Mouse (Mus musculus) left cerebral cortex, postnatal 14 days (tissue): Measurements from ENCODE around the gene Pptc7. TPM values are rescaled to one million over a fixed set of nuclear protein-coding genes. Genes with fewer than 3 reads are reported as not detected.

ENCODE experiments used
- DNase-seq, 2 experiments: peaks; one replicate each; pipeline ENCODE4 v3.0.0; 2021 to 2022; ENCODE audit warnings: low spot score in 2 of 2, mixed read lengths in 1 of 2
- intact Hi-C: fragments of 180-260 bp; cut with DNase I; formaldehyde crosslinking; loops from one replicate; pipeline ENCODE4 v1.15.1; 2025
- long read RNA-seq, 2 experiments: library from polyadenylated mRNA; stranded (forward); transcript quantifications; one replicate each; pipeline ENCODE4 v2.0.0; 2021
- total RNA-seq, 2 experiments: library from RNA; stranded (reverse); gene quantifications; 2 replicates each; pipeline ENCODE4 v1.2.3; 2021

The Pptc7 gene
- total RNA-seq: 10 to 100 TPM; 30.4 to 31.9 TPM
- long read RNA-seq, experiment 1, full-length matches to known transcripts: 10 of 31 reads
- long read RNA-seq, experiment 1, partial matches to known transcripts: 15 of 31 reads
- long read RNA-seq, experiment 1, other reads (novel, unspliced or antisense): 6 of 31 reads
- long read RNA-seq, experiment 2, full-length matches to known transcripts: 8 of 21 reads
- long read RNA-seq, experiment 2, partial matches to known transcripts: 0 of 21 reads
- long read RNA-seq, experiment 2, other reads (novel, unspliced or antisense): 13 of 21 reads

DNA sequence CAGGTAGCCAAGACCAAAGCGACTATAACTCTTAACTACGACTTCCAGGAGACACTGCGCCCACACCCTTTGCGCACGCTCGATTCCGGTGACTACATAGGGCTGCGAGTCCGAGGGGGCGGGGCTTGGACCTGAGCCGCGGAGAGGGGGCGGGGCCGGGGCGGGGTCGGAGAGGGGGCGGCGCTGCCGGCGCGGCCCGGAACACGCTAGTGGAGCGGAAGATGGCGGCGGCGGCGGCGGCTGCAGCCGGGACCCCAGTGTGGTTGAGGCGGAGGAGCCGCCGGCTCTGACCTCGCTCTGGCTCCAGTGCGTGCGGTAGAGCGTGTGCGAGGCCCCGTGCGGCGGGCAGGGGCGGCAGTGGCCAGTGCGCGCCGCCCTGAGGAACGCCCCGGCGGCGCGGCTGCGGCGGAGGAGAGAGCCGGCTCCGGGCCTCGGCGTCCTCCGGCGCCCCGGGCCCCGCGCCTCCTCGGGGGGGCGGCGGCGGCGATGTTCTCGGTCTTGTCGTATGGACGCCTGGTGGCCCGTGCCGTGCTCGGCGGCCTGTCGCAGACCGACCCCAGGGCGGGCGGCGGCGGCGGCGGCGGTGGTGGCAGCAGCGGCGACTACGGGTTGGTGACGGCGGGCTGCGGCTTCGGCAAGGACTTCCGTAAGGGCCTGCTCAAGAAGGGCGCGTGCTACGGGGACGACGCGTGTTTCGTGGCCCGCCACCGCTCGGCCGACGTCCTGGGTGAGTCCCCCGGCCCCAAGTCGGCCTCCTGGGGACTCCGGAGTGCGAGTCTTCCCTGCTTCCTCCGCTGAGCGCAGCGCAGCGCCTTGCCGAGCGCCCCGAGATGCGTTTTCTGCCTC lies at the start of gene Pptc7:
Gene Pptc7, plus strand, starts transcription at position 183 of the 846 bp plus-strand sequence.
- DNase-seq: peak; percentile 92
- intact Hi-C loops: no loop called here

DNA sequence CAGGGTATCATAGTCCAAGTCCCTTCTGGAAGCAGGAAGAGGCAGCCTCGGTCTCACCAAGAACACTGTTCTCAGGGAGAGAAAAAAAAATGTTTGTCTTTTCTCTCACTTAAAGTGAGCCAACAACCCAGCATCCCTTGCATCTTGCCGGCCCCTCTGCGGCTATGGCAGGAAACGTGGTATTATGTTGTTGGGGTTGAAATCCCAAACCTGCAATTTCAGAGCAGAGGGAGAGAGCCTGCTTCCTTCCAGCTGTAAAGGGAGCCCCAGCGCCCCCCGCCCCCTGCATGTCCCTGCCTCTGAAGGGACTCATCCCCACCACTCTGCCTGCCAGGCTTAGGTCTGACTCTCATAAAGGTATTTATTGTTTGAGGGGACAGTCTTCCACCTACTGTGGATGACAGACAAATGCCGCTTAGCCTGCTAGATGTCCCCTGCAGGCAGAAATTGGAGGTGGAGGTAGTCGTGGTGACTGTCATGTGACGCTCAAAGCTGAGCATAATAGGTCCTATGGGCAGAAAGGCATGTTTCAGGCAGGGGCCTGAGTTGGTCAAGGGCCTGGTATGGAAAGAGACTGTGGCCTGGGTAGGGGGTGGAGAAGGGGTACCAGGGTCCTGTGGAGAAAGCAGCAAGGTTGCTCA lies 48.8 kb upstream of the Pptc7 start:
- DNase-seq: no peak
- intact Hi-C loops: loop anchor here (5.0 kb wide), 1 partner anchor 58 kb away; no protein-coding TSS in a partner anchor

DNA sequence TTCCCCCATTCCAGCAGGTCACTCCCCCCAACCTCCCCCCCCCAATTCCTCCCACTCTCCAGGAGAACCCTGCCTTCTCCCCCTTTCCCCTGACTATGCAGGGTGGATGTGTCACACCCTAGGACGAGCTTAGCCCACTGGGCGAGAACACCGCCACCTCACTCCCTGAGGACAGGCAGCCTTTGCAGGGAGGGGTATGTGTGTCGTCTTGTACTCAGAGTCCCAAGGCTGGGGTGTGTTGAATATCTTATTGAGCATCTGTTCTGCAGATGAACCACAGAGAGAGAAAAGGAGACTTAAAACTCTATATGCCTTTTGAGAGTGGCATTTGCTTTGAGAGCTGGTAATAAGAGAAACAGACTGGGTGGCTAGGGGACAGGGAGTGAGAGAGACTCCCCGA lies 47.0 kb upstream of the Pptc7 start:
- peak; percentile 37 to 73 for DNase-seq
- intact Hi-C loops: loop anchor here (5.0 kb wide), 1 partner anchor 60 kb away; no protein-coding TSS in a partner anchor

DNA sequence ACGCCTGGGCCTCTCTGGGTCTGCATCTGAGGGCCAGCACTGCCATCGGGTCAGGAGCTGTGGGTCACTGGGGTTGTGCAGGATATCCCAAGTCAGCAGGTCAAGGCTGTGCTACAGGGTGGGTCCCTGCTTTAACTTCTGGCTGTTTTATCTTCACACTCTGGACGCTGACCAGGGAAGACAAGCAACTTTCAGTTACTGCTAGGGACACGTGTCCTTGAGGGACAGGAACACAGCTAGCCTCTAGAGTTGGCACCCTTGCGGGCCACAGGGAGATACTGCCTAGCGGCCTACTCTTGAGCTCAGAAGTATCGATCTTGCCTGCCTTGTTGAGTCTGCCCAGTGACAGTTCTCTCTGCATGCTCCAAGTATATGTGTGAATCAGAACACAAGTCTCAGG lies 44.5 kb upstream of the Pptc7 start:
- intact Hi-C loops: loop anchor here (5.0 kb wide), 1 partner anchor 62 kb away; no protein-coding TSS in a partner anchor
- no peak for DNase-seq

DNA sequence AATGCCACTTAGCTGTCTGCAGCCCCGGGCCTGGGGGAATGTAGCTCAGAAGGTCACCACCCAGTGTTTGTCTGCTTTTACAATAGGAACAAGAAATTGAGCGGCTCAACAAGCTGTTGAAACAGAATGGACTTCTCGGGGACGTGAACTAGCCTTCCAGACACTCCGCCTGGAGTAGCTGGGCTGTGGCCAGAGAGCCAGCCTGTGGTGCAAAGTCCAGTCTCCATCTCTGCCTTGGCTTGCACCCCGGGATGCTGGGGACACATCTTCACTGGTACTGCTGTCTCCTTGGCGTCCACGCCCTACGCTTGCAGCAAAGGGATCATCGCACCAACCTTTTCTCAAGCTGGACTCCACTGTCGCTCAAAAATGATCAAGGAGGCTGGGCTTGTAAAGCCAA lies 43.6 kb upstream of the Pptc7 start:
- DNase-seq: no peak
- intact Hi-C loops: no loop called here

DNA sequence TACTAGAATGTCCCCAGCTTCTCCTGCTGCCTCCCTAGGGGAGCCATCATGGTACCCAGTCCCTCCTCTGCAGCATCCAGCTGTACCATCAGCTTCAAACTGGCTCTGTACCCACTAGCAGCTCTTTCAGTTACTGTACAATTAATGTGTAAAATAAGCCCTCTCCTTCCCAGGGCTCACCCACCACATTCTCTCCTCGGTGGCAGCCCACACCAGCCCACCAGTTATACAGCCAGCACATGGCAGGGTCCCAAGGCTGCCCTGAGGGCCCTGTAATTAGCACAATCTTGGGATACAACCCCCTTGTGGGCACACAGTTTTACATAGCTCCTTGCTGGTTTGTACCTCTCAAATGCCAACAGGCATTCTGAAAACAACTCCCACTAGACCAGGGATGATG lies 43.2 kb upstream of the Pptc7 start:
- intact Hi-C loops: no loop called here

DNA sequence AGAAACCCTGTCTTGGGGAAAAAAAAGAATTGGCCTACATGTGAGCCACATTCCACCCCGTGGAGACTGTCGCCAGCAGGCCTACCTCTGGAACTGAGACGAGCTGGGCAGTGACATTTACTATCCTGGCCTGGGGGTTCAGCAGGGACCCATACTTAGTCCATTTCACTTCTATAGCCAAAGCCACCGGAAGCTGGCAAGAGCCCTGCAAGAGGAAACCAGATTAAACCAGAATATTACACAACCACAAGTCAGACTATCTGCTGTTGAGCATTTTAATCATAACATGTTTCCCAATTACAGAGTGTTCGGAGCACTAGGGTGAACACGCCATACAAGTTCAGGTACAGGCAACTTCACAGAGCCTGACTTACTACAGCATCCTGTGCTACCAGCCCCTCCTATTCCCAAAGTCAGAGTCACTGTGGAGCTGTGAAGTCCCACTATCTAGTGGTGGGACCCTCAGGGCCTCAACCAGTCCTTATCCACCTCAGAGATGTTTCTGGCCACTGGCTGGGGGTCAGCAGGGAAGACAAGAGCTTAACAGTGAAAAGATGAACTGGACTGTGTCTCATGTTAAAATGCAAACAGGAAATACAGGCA lies 41.5 kb upstream of the Pptc7 start:
- intact Hi-C loops: no loop called here
- no peak for DNase-seq

More for the DNA sequence above, 43.2 kb upstream of the Pptc7 start:
- DNase-seq: no peak

DNA sequence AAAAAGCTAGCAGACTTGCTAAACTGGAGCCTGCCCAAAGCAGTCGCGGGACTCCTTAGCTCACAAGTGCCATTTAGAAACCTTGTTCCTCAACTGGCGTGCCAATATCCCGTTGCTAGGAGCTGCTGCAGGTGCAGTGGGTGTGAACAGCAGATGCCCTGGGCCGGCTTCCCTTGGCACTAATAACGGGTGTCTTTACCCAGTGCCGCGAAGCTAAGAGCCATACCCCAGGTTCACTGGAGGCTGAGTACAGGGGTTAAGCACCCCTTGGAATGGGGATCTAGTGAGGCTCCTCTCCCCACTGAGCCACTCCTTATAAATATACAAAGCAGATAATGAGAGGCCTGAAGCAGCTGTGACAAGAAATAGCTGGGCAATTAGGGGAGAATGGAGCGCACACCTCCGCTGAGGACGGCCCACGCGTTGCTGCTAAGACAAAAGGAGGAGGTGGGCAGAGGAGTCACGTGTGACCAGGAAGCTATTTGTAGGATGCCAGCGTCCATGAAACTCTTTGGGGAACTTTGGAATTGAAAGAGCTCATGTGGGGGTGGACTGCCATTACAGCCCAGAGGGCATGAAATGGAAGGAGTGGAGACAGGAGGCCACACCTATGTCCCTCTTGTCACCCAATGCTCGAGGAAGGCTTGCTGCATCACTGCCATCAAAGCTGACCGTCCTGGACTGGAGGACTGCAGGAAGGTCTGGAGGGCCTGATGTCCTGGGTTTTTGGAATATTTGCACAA lies 40.2 kb upstream of the Pptc7 start:
- DNase-seq: peak; percentile 49 to 66
- intact Hi-C loops: no loop called here

DNA sequence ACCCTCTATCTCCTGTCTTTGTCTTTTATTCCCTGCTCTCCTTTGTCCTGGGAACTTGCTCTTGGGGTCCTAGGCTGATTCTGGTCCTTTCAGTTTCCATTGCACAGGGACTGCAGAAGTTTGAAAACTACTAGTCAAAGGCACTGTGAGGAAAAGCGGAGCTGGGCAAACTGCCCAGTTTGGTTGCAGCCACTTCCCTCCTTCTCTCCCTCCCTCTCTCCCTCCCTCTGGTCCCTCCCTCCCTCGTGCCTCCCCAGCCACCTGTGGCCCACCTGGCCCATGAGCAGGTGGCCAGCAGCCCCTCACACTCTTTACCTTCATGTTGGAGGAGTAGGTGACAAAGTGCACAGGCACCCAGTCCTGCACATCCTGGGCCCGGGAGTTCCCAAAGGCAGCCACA lies 39.0 kb upstream of the Pptc7 start:
- DNase-seq: peak in 1 of 2 experiments; percentile 49
- intact Hi-C loops: no loop called here

DNA sequence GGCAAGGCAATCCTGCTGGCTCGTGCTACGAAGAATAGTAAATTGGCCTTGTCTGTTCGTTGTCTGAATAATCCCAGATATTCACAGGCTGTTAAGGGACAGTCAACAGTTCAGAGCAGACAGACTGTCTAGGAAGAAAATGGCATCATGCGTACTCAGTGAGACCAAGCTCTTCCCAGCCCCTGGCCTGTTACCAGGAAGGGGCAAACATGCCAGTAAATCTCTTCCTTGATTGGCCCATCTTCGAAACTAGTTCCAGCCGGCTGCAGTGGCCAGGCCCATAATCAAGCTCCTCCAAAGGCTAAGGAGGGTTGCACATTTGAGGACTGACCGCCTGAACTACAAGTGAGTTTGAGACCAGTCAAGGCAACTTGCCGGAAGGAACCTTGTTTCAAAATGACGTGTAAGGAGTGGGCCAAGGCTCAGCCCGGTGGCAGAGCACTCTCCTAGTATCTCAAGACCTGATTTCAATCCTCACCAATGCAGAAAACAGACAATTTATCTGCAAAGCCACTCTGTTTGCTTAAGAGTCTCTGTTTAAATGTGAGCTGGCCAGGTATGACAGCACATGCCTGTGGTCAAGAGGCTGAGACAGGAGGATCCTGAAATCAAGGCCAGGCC lies 37.5 kb upstream of the Pptc7 start:
- no peak for DNase-seq
- intact Hi-C loops: no loop called here

DNA sequence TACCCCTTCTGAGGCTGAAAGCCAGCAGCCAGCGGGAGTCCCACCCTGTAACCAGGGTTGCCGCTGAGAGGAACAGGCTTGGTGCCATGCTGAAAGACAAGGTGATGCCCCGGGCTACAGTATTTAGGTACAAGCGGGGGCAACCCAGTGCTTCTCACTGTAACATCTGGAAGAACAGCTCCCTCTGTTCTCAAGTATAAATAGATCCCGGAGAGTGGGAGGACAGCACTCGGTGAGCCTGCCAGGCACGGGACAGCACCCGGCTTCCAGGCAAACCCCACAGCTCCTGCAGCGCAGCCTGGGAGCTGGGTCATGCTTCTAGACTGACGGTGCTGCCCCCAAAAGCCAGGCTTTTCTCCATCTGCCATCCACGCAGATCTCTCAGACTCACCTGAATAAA lies 36.6 kb upstream of the Pptc7 start:
- DNase-seq: peak; percentile 68 to 86
- intact Hi-C loops: no loop called here

DNA sequence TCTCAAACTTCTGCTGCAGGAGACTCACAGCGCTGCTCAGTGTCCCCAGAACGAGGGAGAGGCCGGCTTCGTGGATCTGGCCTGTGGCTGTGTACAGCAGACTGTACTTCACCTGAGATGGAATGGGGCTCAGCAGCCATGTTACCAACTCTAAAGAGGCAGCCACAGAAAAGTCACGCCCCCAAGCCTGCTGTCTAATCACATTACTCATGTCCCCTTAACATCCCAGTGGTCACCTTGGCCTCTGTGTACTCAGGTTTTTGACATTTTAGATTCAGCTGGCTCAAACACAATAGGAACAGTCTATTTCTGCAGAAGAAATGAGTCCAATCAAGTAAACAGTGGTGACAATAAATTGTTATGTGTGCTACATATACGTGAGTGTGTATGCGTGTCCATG lies 36.2 kb upstream of the Pptc7 start:
- DNase-seq: no peak
- intact Hi-C loops: no loop called here

DNA sequence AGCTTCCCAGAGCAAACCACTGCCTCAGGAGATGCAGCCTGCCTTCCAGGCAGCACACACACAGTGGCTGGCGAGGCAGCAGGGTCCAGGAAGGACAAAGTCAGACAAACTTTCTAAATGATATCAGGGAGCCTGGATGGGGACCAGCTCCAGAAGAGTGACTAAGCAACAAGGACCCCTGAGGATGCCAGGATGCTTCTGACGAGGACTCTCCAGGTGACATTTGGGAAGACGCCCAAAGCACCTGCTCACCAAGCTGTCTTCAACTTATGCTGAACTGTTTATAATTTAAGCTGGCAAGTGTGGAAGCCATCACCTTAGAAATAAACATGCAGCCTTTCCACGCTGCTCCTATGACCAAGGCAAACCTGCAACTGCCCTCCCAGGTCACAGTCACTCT lies 34.9 kb upstream of the Pptc7 start:
- DNase-seq: no peak
- intact Hi-C loops: no loop called here

DNA sequence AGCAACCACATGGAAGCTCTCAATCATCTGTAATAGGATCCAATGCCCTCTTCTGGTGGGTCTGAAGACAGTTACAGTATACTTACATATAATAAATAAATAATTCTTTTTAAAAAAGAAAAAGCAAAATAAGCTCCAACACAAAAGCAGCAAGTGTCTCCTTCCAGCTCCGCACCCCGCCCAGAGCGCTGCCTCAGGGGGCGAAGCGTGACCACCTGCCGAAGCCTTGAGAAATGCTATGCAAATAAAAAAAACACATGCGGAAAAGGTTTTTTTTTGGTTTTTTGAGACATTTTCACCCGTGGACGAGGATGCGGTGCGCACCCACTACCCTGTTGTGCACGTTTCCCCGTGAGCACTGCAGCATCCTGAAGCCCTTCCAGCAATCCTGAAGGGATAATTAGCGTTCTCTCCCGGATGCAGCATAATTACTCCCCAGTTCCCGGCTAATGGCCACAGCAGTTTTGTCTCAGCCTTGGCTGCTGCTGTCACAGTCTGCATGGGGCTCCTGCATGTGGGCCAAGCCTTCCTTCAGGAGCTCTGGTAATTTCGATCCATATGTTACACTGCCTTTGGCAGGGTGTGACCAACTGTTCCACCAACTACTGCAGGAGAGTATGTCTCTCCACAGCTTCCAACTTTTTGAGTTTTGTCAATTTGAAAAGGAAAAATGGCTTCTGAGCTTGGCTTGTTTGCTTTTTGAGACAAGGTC lies 32.1 kb upstream of the Pptc7 start:
- intact Hi-C loops: loop anchor here (5.0 kb wide), 1 partner anchor 120 kb away; no protein-coding TSS in a partner anchor
- no peak for DNase-seq

DNA sequence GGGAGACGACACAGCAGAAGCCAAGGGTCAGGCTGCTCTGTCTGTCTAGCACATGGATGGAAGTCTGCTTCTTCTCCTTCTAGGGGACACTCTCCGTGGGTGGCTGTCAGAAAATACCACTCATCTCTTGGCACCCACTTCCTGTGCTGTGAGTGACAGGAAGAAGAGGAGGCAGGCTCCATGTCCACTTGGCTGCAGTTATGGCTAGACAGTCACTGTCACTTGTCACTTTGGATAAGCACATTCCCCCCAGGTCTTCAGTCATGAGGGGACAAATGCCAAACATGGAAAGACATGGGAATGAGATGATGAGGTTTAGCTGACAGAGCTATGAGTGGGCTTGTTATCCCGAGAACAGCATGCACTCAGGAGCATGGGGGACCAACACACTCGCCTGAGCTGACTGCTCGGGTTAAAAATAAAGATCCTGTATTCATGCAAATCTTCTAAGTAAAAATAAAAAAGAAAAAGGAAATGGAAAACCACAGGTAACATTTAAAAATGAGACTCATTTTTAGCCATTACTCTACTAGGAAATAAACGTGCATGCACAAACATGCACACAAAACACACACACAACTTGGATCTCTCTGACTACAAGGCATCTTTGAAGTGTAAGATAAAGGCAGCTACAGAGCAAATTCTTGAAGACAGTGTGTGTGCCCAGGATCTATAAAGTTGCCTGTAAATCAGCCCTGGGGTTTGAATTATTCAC lies 26.0 kb upstream of the Pptc7 start:
- intact Hi-C loops: no loop called here
- no peak for DNase-seq

DNA sequence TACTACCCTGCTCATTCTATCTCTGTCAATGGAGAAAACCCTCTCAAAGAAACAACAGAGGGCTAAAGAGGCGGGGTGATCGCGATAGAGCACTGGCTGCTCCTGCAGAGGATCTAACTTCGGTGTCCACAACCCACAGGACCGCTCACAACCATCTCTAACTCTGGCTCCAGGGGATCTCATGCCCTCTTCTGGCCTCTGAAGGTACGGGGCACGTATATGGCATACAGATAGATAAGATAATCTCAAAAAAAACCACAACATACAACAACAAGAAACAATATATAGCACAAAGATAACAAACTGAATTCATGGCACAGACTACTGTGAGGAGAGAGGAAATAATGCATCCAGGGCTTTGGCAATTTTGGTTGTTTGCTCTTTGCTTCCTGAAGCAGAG lies 22.1 kb upstream of the Pptc7 start:
- intact Hi-C loops: loop anchor here (5.0 kb wide), 2 partner anchors 130 to 135 kb away; partner anchors contain the start of gene Arpc3
- no peak for DNase-seq
